Mouse (Mus musculus) cerebellum, adult 11-12 months (tissue): Measurements from ENCODE around the gene Zcchc13.

Experiments
- DNase-seq: peaks from one replicate; pipeline ENCODE4 v3.0.0; 2022

Zcchc13 gene

DNA sequence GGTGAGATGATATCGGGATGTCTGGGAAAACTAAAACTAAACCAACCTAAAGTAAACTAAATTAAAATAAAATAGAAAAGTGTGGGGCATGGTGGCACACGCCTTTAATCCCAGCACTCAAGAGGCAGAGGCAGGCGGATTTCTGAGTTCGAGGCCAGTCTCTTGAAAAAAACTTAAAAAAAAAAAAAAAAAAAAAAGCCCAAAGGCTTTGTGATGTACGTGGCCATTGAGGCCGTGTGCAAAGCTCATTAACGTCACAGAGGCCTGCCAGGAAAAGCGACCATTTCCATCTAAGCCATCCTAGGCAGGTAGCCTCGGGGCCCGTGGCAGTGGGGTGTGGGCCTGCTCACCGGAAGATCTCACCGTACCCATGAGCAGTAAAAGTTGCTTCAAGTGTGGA, at the start of gene Zcchc13:
Gene Zcchc13, plus strand, starts transcription at position 284 of the 400 bp plus-strand sequence.
- no peak for DNase-seq

GRCm38 (mm10) chrX:103584262-103584661, 46.1 kb upstream of the Zcchc13 start:
- no peak for DNase-seq

DNA sequence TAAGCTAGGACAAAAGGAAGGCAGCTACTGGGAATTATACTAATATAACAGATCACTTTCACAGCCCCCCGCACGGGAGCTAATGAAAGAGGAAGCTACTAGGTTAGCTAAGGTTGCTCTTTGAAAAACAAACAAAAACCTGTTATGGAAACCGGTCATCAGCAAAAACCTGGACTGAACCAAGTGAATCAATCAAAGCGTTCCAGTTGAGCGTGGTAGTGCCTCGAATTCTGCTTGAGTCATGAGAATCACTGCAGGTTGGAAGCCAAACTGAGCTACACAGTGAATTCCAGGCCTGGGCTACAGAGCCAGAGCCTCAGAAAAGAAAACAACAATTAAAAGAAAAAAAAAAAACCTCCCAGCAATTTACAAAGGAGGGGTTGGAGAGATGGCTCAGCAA, 38.3 kb upstream of the Zcchc13 start:
- DNase-seq, result no peak

DNA sequence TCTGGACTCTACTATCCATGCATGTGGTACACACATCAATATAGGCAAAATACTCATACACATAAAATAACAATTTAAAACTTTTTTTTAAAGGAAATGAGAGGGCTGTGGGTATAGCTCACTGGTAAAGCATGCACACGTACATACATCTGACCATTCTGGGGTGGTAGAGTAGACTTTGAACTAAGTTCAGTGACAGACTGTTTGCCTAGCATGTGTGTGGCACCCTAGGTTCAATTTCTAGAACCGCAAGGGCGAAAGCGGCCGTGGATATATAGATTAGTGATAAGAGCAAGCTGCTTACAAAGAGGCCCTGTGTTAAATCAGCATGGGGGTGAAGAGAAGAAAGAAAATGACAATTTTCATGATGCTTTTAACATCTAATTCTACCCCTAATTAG, 27.8 kb upstream of the Zcchc13 start:
- no peak for DNase-seq

GRCm38 (mm10) chrX:103604211-103604610, 26.2 kb upstream of the Zcchc13 start:
- DNase-seq, result no peak

DNA sequence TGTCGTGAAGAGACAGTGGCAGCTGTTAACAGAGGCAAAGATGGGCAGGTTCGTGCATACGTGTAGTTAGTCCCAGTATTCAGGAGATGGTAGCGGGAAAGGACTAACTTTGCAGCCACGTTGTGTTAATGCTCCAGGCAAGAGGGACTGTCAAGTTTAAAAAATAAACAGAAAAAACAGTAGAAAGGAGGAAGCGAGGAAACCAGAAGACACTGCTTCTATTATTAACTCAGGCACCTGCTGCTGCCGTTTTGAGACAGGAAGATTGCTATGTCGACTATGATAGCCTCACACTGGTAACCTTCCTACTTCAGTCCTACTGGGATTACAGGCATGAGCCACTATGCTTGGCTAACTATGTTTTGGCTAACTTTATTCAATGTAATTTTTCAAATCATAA, 24.9 kb upstream of the Zcchc13 start:
- no peak for DNase-seq

- no peak for DNase-seq
These were observed 20.0 kb upstream of the Zcchc13 start for GRCm38 (mm10) chrX:103610401-103610800.

- no peak for DNase-seq
These were observed 18.9 kb upstream of the Zcchc13 start for GRCm38 (mm10) chrX:103611462-103611861.

GRCm38 (mm10) chrX:103614700-103615233, 15.6 kb upstream of the Zcchc13 start:
- peak; percentile 16 for DNase-seq

- DNase-seq, result no peak
These were observed 14.9 kb upstream of the Zcchc13 start for GRCm38 (mm10) chrX:103615453-103615852.

GRCm38 (mm10) chrX:103616162-103616535, 14.2 kb upstream of the Zcchc13 start:
- peak; percentile 60 for DNase-seq

- DNase-seq, result peak; percentile 85
These were observed 13.6 kb upstream of the Zcchc13 start for GRCm38 (mm10) chrX:103616536-103617404.

DNA sequence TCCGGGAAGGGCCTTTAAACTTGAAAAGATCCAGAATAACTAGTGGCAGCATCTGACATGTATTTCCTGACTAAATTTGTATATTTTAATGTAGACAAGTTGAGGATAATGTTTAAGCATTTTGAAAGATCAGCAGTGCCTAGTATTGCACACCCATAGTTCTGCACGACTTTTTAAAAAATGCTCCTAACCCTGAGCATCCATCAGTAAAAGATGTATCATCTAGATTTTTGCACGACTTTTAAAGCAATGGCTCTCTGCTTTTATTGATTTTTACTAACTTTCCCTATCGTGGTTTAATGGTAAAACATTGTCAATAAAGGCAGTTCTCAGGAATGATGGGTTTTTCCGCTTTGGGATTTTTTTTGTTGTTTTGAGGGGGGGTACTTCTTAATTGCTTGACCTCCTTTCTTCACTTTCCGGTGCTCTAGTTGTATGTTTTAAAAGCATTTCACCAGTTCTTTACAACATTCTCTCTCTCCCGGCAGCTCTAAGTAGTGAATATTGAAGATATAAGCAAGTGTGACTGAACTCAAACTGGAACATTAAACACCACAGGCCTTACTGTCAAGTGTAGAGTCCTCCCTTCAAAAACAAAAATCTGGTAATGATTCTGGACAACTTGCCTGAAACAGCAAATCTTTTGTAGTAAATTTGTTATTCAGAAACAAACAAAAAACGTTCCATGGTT, 12.8 kb upstream of the Zcchc13 start:
- no peak for DNase-seq

- DNase-seq, result peak; percentile 33
These were observed 8.6 kb upstream of the Zcchc13 start for GRCm38 (mm10) chrX:103621799-103622198.

DNA sequence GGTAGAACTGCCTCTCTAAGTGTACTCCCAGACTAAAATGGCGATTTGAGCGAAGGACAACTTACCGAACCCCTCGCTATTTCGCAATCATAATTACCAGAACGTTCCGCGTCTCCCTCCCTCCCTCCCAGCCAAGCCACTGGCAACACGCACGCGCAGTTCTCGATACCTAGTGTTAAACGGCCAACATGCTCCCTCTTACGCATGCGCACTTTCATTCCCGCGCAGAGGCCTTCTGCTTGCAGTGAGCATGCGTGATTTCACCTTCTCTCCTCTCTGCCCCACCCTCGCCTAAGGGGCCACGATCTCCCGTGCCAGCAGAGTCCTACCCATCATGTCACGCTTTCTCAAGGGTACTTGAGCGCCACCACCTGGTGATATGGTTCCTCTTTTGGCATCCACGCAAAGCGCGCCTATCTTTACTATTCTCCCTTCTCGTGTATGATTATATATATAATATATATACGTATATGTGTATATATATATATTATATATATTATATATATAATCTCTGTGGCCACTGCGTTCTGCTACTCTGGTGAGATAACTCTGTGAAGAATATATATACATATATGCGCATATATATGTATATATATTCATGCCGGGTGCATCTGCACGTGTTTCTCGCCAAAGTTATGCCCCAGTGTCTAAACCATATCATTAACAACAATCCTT, 8.0 kb upstream of the Zcchc13 start:
- DNase-seq, result peak; percentile 98

DNA sequence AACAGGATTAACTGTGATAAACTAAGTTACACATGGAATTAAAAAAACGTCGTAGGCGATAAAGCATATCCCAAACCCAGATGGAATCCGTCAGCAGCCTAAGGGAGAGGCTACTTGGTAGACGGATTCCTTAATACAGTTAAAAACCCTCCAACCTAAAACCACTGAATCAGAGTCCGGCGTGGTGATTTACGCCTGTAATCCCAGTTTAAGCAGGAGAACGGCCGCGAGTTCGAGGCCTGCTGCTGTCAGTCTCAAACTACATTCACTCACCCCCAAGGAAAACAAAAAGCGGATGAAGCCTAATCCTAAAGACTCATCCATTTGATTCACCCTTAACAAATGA, 7.5 kb upstream of the Zcchc13 start:
- peak; percentile 40 for DNase-seq

- peak; percentile 64 for DNase-seq
These were observed 7.0 kb upstream of the Zcchc13 start for GRCm38 (mm10) chrX:103623411-103623845.

DNA sequence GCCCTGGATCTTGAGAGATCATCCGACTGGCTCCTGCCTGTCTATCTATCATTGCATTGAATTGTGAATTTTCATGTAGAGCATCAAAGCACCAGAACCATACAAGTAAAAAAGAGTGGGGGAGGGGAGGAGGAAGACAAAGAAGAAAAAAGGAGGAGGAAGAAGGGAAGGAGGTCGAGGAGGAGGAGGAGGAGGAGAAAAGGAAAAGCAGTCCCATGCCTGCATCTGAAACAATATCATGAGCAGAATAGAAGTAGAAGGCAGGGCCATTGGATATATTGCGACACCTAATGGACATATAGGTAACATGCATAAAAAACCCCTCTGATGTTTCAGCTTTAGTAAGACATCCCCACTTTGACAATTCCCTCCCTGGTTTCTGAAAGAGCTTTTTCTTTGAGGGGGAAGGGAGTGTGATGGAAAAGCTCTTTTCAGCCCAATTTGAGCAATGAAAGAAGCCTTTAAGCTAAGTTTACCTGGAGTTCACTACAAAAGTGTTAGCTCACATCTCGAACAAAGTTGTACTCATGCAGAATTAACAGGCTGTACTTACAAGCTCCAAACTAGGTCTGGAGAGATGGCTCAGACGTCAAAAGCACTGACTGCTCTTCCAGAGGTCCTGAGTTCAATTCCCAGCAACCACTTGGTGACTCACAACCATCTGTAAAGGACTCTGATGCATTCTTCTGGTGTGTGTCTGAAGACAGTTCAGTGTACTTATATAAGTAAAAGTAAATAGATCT, 5.8 kb upstream of the Zcchc13 start:
- peak; percentile 13 for DNase-seq

GRCm38 (mm10) chrX:103628890-103629289, 1.5 kb upstream of the Zcchc13 start:
- no peak for DNase-seq

GRCm38 (mm10) chrX:103633895-103634294, 3.5 kb downstream of the Zcchc13 start:
- DNase-seq, result no peak

GRCm38 (mm10) chrX:103636021-103636420, 5.6 kb downstream of the Zcchc13 start:
- no peak for DNase-seq

DNA sequence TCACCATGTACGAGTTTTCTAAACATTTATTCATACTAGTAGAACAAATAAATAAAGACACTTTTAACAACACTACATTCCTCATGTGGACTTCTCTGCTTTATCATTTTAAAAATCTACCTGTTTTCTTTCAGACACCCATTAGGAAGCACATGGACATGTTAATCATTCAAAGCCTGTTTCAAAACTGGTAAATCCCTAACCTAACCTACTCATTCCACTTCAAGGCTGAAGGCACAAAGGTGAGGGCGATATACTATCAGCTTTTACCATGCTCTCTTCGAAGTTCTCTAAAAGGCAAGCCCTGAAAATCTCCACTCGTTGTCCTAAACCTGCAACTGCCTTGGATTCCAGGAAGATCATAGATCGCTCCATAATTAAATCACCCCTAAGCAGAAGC, 8.2 kb downstream of the Zcchc13 start:
- no peak for DNase-seq

- no peak for DNase-seq
These were observed 13.9 kb downstream of the Zcchc13 start for GRCm38 (mm10) chrX:103644301-103644700.
